Mouse (Mus musculus): ENCODE data around the gene Otx1. TPM values are rescaled to one million over a fixed set of nuclear protein-coding genes. Genes with fewer than 3 reads are reported as not detected.

Gene Otx1
- total RNA-seq (2021) = not detected in 2 replicates
- long read RNA-seq = 0 reads

GRCm38 (mm10) chr11:22002783-22003340, at the start of gene Otx1:
TSS of gene Otx1 (minus strand) at chr11:22002897.
- DNase-seq = no peak

GRCm38 (mm10) chr11:22050864-22051263, 48.2 kb upstream of the Otx1 start:
- DNase-seq = no peak

- no peak for DNase-seq
Measured at GRCm38 (mm10) chr11:22039854-22040426, 37.2 kb upstream of the Otx1 start.

GRCm38 (mm10) chr11:22034564-22035105, 31.9 kb upstream of the Otx1 start:
- no peak for DNase-seq

- no peak for DNase-seq
Measured at GRCm38 (mm10) chr11:22033582-22033981, 30.9 kb upstream of the Otx1 start.

- DNase-seq = no peak
Measured at GRCm38 (mm10) chr11:22020602-22021001, 17.9 kb upstream of the Otx1 start.

- no peak for DNase-seq
Measured at GRCm38 (mm10) chr11:22017444-22017843, 14.7 kb upstream of the Otx1 start.

- no peak for DNase-seq
Measured at GRCm38 (mm10) chr11:22016341-22016740, 13.6 kb upstream of the Otx1 start.

GRCm38 (mm10) chr11:22008817-22009216, 6.1 kb upstream of the Otx1 start:
- DNase-seq = no peak

- DNase-seq = no peak
Measured at GRCm38 (mm10) chr11:22008129-22008596, 5.5 kb upstream of the Otx1 start.

GRCm38 (mm10) chr11:22007781-22008110, 5.0 kb upstream of the Otx1 start:
- DNase-seq = no peak

GRCm38 (mm10) chr11:22007088-22007780, 4.5 kb upstream of the Otx1 start:
- DNase-seq = no peak

- DNase-seq = no peak
Measured at GRCm38 (mm10) chr11:22006471-22007087, 3.9 kb upstream of the Otx1 start.

GRCm38 (mm10) chr11:22005281-22005870, 2.7 kb upstream of the Otx1 start:
- no peak for DNase-seq

- no peak for DNase-seq
Measured at GRCm38 (mm10) chr11:22004331-22004841, 1.7 kb upstream of the Otx1 start.

GRCm38 (mm10) chr11:22003341-22003981, 764 bp upstream of the Otx1 start:
- no peak for DNase-seq

- DNase-seq = no peak
Measured at GRCm38 (mm10) chr11:22002062-22002782, 475 bp downstream of the Otx1 start.

- peak; percentile 41 for DNase-seq
Measured at GRCm38 (mm10) chr11:22001321-22002061, 1.2 kb downstream of the Otx1 start.

- DNase-seq = peak; percentile 13
Measured at GRCm38 (mm10) chr11:22000316-22001076, 2.2 kb downstream of the Otx1 start.

All from adrenal gland, postnatal 25 days (tissue).